Mouse (Mus musculus) embryonic fibroblast, embryonic 13.5 days (primary cell): ENCODE results near the gene Ppp1r3d.

ENCODE experiments used
- CTCF ChIP-seq: IDR thresholded peaks from 2 replicates; pipeline ENCODE4 v1.5.1; 2011; ENCODE audit warnings: mild to moderate bottlenecking, control low read depth, low read length, moderate library complexity, borderline replicate concordance; ENCODE audit not compliant: insufficient read depth
- POLR2A ChIP-seq: IDR thresholded peaks from 2 replicates; pipeline ENCODE4 v1.6.1; 2011; ENCODE audit warnings: low read depth, mild to moderate bottlenecking, control low read depth, low read length, moderate library complexity

DNA sequence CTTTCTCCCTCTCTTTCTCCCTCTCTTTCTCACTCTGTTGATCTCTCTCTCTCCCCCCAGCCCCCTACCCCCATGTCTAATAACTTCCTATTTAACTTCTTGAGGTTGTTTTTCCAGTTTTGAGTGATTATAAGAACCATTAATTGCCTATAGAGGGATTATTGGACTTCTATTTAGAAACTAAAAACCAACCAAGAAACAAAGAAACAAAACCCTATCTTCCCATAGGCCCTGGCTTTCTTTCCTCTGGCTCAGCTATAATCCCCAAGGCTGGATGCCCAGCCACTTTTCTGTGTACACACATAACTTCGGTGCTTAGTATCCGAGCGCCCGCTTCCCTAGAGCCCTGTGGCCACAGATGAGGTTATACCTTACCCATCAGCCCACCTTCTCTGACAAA is 16.0 kb upstream of the Ppp1r3d start, which contains the start of gene Cdh26:
- no peak for TF ChIP-seq CTCF
- no peak for TF ChIP-seq POLR2A
